Mouse (Mus musculus) activated CD4-positive, CD25-positive, alpha-beta regulatory T cell, adult 4 months (primary cell): ENCODE results near the gene Spns2. TPM values are rescaled to one million over a fixed set of nuclear protein-coding genes. Genes with fewer than 3 reads are reported as not detected.
"Not testable (repeated sequence)": the region's sequence is repeated elsewhere in the genome, so short reads cannot be mapped to it uniquely, and the experiment has no call there.

ENCODE experiments used
- ATAC-seq: one replicate; pipeline ENCODE4 v1.8.0; 2017
- polyA plus RNA-seq, 2 experiments: library from polyadenylated mRNA; unstranded; fragments of 100-300 nt; shearing (Covaris generic); gene quantifications; one replicate each; pipeline ENCODE4 v1.2.1; 2017

The Spns2 gene
- polyA plus RNA-seq, 2 experiments from 2014 or later: not detected

GRCm38 (mm10) chr11:72434963-72435693 is 54.6 kb downstream of the Spns2 start, which contains the start of gene Ggt6:
Ggt6 (plus strand) TSS chr11:72435526.
- no peak for ATAC-seq

DNA sequence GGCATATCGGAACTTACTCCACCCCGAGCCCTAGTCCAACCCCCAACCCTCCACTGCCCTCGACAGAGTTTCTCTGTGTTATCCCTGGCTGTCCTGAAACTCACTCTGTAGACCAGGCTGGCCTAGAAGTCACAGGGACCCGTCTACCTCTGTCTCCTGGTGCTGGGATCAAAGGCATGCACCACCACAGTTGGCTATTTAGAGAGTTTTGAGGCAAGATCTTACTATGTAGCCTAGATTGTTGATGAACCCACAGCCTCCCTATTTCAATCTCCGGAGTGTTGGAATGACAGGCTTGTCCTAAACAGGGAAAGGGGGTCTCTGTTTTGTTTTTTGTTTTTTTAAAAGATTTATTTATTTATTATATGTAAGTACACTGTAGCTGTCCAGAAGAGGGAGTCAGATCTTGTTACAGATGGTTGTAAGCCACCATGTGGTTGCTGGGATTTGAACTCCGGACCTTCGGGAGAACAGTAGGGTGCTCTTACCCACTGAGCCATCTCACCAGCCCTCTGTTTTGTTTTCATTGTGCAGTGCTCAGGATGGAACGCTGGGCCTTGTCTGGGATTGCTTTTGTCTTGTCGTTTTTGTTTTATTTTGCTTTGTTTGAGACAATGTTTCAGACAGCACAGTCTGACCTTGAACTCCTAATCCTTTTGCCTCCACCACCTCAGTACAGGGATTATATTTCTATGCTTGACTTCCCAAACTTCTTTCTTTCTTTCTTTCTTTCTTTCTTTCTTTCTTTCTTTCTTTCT is 59.2 kb downstream of the Spns2 start:
- ATAC-seq: not testable (repeated sequence)

DNA sequence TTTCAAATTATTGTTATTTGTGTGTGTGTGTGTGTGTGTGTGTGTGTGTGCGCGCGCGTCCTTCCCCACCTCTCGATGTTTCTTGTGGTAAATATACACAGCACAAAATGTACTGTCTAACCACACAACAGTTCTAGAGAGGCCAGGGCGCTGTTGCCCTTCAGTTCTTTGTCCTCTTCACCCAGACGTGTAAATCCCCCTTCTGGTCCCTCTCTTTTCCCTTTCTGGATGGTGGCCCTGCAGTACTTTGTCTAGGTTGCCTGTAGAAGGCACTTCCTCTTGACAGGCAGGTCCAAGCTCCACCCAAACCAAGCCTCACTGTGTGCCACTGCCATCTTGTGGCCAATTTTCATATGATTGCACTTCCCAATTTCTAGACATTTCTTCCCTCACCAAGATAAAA is 60.4 kb downstream of the Spns2 start:
- ATAC-seq: peak; percentile 90

DNA sequence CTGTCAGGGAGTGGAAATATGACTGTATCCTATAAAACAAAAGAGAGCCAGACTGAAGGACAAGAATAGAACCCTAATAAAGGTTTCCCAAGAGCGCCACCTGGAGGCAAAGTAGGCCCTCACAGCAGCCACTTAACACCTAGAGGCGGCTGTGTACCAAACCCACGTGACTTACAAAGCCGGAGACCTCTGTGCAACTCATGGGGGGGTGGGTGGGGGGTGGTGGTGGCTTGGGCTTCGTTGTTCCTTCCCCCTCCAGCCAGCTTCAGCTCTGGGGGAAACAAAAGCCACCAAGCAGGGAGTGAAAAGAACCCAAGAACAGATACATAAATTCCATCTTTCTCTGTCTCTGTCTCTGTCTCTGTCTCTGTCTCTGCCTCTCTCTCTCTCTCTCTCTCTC is 61.0 kb downstream of the Spns2 start:
- peak; percentile 40 for ATAC-seq

- ATAC-seq: no peak
These were observed 62.8 kb downstream of the Spns2 start for GRCm38 (mm10) chr11:72426884-72427283.

DNA sequence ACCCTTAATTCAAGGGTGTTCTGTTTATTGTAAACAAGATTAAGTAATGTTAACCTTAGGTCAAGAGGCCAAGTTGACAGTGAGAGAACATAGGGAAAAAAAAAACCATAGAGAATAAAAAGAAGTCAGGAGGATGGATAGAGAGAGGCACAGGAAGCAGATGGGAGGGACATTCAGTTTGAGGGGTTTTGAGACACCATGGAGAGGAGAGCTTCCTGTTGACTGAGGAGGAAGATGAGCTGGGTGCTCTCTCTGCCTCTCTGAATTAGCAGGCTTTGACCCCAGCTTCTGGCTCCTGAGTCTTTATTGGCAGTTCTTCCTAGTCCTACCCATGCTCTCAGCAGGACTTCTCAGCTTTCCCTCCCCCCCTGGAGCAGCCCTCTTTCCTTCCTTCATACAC is 64.5 kb downstream of the Spns2 start:
- no peak for ATAC-seq

DNA sequence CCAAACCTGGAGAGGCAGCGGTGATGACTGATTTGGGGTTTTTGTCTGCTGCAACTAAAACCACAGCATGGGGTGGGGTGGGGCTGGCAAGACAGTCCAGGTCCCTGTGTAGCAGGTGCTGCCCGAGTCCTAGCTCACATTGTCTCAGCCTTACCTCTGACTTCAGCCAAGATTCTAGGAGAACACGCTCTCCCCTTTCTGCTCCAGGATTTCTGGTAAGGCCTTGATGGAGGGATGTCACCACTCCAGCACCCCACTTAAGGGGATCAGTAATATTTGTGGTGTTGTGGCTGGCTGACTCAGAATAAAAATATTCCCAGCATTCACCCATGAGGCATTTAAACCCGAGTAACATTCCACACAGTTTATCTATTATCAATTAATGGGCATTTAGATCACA is 66.0 kb downstream of the Spns2 start:
- no peak for ATAC-seq

DNA sequence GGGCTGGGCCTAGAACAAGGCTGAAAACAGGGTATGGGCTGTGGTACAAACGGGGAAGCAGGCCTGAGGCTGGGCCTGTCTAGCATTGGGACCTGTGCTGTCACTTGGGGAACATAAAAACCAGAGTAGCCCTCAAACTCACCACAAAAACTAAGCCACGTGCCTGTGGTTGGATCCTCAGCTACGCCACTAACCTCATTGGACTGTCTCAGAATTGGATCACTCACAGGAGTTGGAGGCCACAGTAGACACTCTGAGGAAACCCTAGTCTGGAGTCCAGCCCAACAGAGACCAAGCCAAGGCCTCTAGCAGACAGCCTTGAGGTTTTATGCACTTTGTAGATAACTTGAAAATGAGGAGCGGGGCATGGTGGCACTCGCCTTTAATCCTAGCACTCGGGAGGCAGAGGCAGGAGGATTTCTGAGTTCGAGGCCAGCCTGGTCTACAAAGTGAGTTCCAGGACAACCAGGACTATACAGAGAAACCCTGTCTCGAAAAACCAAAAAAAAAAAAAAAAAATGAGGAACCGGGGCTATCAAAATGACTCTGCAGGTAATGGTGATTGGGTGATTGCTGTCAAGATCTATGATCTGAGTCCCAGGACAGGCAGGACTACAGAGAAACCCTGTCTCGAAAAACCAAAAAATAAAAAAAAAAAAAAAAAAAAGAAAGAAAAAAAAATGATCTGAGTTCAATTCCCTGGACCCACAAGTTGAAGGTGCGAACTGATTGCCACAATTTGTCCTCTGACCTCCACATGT is 68.0 kb downstream of the Spns2 start:
- ATAC-seq: no peak

DNA sequence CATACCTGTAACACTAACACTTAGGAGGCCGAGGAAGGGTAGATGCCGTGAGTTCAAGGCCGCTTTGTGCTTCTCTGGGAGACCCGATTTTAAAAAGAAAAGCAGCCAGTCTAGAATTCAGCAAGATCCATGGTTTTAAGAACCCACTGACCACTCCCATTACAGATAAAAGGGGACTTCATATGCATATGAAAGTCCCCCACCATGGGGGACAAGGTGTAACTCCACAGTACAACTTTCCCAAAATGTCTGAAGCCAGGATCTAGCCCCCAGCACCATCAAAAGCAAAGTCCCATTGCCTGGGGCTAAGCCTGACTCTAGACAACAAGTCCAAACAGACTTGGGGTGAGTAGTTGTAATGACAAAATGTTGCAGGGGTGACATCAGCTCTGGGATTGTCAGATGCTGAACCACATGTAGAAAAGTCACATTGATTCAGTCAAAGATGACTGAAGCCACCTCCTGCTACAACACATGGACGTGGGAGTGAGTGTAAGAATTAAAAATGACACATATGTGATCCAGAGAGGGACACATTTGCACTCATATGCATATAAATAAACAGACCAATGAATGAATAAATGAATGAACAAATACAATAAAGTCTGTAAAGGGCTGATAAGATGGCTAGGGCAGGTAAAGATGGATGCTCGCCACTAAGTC is 69.1 kb downstream of the Spns2 start:
- no peak for ATAC-seq

DNA sequence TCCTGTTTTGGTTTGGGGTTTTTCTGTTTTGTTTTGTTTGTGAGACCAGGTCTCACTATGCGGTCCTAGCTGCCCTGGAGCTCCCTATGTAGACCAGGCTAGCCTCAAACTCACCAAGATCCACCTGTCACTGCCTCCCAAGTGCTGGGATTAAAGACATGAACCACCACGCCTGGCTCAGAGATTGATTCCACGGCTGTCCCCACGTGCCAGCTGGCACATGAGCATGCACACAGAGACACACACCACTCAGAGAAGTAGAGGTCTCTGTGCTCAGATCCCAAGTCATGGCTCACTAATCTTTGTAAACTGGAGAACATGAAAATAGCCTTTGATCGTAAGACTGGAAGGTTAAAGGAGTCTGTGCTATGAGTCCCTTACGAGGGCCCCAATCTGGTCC is 70.7 kb downstream of the Spns2 start:
- no peak for ATAC-seq

DNA sequence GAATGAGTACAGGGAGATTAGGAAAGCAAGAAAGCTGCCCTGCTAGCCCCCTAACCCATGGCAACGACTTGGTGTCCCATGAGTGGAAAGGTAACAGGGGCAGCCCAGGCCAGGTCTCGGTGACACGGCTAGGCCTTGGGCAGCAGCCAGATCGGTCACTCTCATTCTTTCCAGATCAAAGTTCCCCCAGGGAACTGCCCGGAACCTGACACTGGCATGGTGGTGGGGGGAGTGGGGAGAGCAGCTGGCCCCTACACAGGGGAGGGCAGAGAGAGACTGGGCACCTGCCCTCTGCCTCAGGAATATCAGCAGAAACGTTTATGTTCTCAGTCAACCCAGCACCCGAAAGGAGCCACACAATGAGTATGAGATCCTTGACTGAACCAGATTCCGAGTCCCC is 71.5 kb downstream of the Spns2 start:
- no peak for ATAC-seq

DNA sequence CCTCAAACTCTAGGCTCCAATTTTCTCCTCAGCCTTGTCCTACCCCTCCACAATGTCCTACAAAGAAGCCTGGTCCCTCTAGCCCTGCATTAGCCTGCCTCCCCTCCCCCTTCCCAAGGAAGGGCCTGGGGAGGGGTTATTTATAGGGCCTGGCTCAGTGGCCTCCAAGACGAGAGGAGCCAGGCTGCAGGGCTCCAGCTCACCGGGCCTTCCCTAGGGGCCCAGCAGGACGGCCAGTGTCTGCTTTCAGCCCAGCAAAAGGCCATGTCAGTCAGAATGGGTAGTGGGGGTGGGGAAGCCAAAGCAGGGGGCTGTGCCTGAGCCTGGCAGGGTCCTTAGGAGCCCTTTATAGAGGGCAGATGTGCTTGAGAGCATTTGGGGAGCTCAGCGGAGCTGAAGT is 72.3 kb downstream of the Spns2 start:
- ATAC-seq: no peak

GRCm38 (mm10) chr11:72416666-72417065 is 73.0 kb downstream of the Spns2 start:
- ATAC-seq: no peak

- ATAC-seq: no peak
These were observed 74.5 kb downstream of the Spns2 start for GRCm38 (mm10) chr11:72415155-72415554.

GRCm38 (mm10) chr11:72413601-72414190 is 76.0 kb downstream of the Spns2 start:
- no peak for ATAC-seq

GRCm38 (mm10) chr11:72413016-72413415 is 76.7 kb downstream of the Spns2 start:
- ATAC-seq: no peak

DNA sequence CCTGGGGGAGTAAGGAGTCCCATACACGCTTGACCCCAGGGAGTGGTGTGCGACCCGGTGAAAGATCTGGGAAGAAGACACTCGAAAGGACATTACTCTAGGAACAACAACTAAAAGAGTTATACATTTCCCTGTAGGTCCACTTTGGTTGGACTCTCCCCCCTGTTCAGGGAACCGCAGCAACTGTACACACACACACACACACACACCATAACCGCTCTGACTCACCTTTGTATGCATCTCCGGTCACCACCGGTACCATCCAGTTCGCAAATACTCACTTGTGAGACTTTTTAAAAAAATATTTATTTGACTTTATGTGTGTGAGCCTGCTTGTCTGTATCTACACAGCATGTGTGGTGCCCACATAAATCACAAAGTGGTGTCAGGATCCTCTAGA is 77.8 kb downstream of the Spns2 start:
- ATAC-seq: no peak

- no peak for ATAC-seq
These were observed 78.4 kb downstream of the Spns2 start, which contains the start of gene Smtnl2 for GRCm38 (mm10) chr11:72411093-72411921. Smtnl2 (minus strand) TSS chr11:72411713.

GRCm38 (mm10) chr11:72410521-72411092 is 79.1 kb downstream of the Spns2 start:
- ATAC-seq: no peak

- no peak for ATAC-seq
These were observed 79.9 kb downstream of the Spns2 start for GRCm38 (mm10) chr11:72409649-72410385.
